Comparison of ENCODE assay signal across 13 mouse cellular contexts in the genomic region with DNA sequence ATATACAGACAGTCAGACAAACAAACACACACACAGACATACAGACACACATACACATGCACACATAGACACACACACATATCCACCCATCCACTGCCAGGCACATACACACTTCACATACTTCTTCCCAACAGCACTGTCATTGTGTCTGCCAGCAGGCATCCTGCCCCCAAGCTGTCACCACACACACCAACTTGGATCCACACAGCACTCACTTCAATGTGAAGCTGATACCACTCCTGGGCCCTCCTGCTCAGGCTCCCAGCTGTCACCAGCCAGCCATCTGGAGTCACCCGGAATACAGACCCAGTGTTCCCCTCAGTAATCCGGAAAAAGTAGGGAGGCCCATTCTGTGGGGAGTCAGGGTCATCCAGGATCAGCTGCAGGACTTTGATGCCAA.
DNase-seq lines count a peak whose midpoint lies in the region; ATAC-seq lines count a peak whose summit lies in the region.
"Had no signal": no experiment of that assay in that cellular context is flagged by ENCODE, and none has a peak within 500 bp of the region (broad histone marks: within the 10 kb centered on the region; RNA-seq: fewer than 3 reads in every experiment).

No protein-coding gene starts in this region.

- peak; percentile 57 for DNase-seq in cerebellum, adult 11-12 months
- peak; percentile 91 for DNase-seq in heart, adult 11 months
- DNase-seq in left cerebral cortex, postnatal 4 days, result peak; percentile 50
- DNase-seq in left cerebral cortex, adult 9 months (ENCODE audit: low spot score in 2 of 2), result no peak
- DNase-seq in heart, postnatal 4 days, result peak; percentile 18
- no peak for DNase-seq in gastrocnemius, postnatal 14 days
- DNase-seq: adrenal gland, adult 8-10 months; gastrocnemius, postnatal 36 days; kidney, adult 9 months had no signal

- no peak overlapping the region for H3K4me2 ChIP-seq in heart, embryonic 12.5 days
- H3K4me2 ChIP-seq: lung, embryonic 15.5 days; neural tube, embryonic 12.5 days had no signal

- no peak overlapping the region for H3K27ac ChIP-seq in heart, embryonic 12.5 days (ENCODE audit: poor library complexity, severe bottlenecking)
- H3K27ac ChIP-seq: lung, embryonic 15.5 days; neural tube, embryonic 12.5 days had no signal

- H3K36me3 ChIP-seq in heart, embryonic 12.5 days, result no peaks in the 10 kb centered on the region
- H3K36me3 ChIP-seq: lung, embryonic 15.5 days; neural tube, embryonic 12.5 days had no signal

- intact Hi-C loops in left cerebral cortex, postnatal 4 days (cut with DNase I), result no loop called here
- intact Hi-C loops in gastrocnemius, postnatal 14 days (cut with DNase I; ENCODE audit: low total_unique reads), result no loop called here

- H3K4me1 ChIP-seq in heart, embryonic 12.5 days (replicated peaks), result no peaks in the 10 kb centered on the region
- H3K4me1 ChIP-seq: lung, embryonic 15.5 days; neural tube, embryonic 12.5 days had no signal

- H3K4me3 ChIP-seq in heart, embryonic 12.5 days, result no peak overlapping the region
- H3K4me3 ChIP-seq: lung, embryonic 15.5 days; neural tube, embryonic 12.5 days had no signal

- ATAC-seq in cerebellum, adult (ENCODE audit: insufficient number of reproducible peaks, low FRiP score, low TSS enrichment), result no peak
- ATAC-seq in heart, embryonic 12.5 days (ENCODE audit: insufficient number of reproducible peaks, low FRiP score), result no peak

- H3K9me3 ChIP-seq in heart, embryonic 12.5 days (replicated peaks), result no peaks in the 10 kb centered on the region
- H3K9me3 ChIP-seq: lung, embryonic 15.5 days; neural tube, embryonic 12.5 days had no signal

- H3K27me3 ChIP-seq in heart, embryonic 12.5 days (replicated peaks), result peaks cover 7% of the 10 kb centered on the region; the same call in 1 of the 2 replicates
- H3K27me3 ChIP-seq: lung, embryonic 15.5 days; neural tube, embryonic 12.5 days had no signal

- H3K9ac ChIP-seq in heart, embryonic 12.5 days, result no peak overlapping the region
- H3K9ac ChIP-seq: lung, embryonic 15.5 days; neural tube, embryonic 12.5 days had no signal

- WGBS in heart, embryonic 12.5 days, result 28% methylated on average over 2 of the region's 2 CpGs

Comparison
In these comparisons a context has a peak if more than half of its experiments do, and no peak if none do; other contexts are left out.
1. DNase-seq: peak in cerebellum, adult 11-12 months (single experiment), heart, adult 11 months (single experiment), left cerebral cortex, postnatal 4 days (single experiment) and heart, postnatal 4 days (single experiment); none in left cerebral cortex, adult 9 months (0 of 2) and gastrocnemius, postnatal 14 days (single experiment).